Mouse (Mus musculus): ENCODE data around the gene Invs. TPM values are rescaled to one million over a fixed set of nuclear protein-coding genes. Genes with fewer than 3 reads are reported as not detected.

The Invs gene
- total and polyA plus RNA-seq, 3 experiments = 5.1 to 6.9 (median 5.7) TPM

DNA sequence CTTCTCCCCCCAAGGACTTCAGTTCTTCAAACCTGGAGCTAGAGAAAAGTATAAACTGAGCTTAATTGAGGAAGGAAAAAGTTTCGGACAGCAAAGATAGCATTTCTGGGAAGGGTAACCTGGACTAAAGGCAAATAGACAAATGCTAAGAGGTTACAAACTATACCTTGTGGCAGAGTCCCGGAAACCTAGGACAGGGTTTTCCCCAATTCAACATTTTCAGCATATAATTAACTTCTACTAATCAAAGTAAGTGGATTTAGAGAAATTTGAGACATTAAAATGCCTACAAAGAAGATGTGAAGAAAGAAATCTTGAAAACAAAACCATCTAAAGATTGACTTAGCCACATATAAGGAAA is 194.1 kb downstream of the Invs start:
- dilution Hi-C loops (cut with MboI; ENCODE audit: extremely low pct_ligation_motif_present, extremely low pct_unique_long_range_greater_than_20kb, low sequenced_read_pairs) (no loop called here), in situ Hi-C loops (cut with MboI; ENCODE audit: low pct_ligation_motif_present, low pct_unique_long_range_greater_than_20kb, low sequenced_read_pairs) (no loop called here)
- Histone ChIP-seq H3K4me3 (replicated peaks in 1 of 3; ENCODE audit: low read depth in 2 of 3, low read length in 2 of 3, poor library complexity in 1 of 3) (peak overlapping the region; percentile 55 to 89 (median 59)), H3K79me2 (replicated peaks; ENCODE audit: control insufficient read depth, extremely low read depth, insufficient read depth, poor library complexity, severe bottlenecking) (peaks cover 29% of the 10 kb centered on the region), H3K9ac (ENCODE audit: insufficient read depth, low read depth) (peak overlapping the region; percentile 73; the same call in 1 of the 2 replicates), H3K4me2 (ENCODE audit: insufficient read depth, low read depth, poor library complexity, severe bottlenecking) (peak overlapping the region; percentile 63), H3K4me1 (ENCODE audit: control insufficient read depth in 1 of 2, insufficient read depth in 2 of 2) (peaks cover 0 to 18% of the 10 kb centered on the region in 2 experiments; a peak in 2 of 4 replicates), H3K27me3 (replicated peaks) (no peaks in the 10 kb centered on the region), H3K27ac (ENCODE audit: insufficient read depth, low read depth) (no peak overlapping the region), H3K36me3 (replicated peaks in 1 of 2; ENCODE audit: control insufficient read depth in 1 of 2, insufficient read depth in 1 of 2, low read length in 1 of 2) (peaks cover 1 to 15% of the 10 kb centered on the region in 2 experiments), H3K9me3 (replicated peaks; ENCODE audit: low read length) (peaks cover 2% of the 10 kb centered on the region)
- no peak for DNase-seq (ENCODE audit: extremely low read depth)
- no peak for TF ChIP-seq MXI1 (IDR thresholded peaks at IDR 0.05; ENCODE audit: low read depth, low read length)
- TF ChIP-seq TCF12 (IDR thresholded peaks at IDR 0.05; ENCODE audit: low read depth, low read length) = no peak
- no peak for TF ChIP-seq ELF1 (IDR thresholded peaks at IDR 0.05; ENCODE audit: low read depth, low read length)

DNA sequence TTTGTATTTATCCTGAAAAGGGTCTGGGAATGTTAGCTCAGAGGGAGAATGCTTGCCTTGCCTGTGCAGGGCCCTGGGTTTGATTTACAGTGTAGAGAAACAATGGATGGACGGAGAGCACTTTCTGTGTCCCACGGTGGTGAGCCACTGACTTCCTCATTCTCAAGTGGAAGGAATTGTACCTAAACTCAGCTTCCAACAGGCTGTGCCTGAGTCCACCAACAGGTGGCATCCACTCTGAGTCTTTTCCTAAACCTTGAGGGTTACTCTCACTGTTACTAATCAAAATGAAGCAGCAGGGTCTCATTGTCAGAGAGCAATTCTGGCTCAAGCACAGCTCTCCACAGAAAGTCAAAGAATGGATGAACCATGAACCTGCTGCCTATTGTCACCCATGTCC is 201.7 kb downstream of the Invs start:
- peaks cover 4% of the 10 kb centered on the region for H3K9me3 ChIP-seq (replicated peaks; ENCODE audit: low read length)
- H3K9ac ChIP-seq (ENCODE audit: insufficient read depth, low read depth) = no peak overlapping the region
- in situ Hi-C loops (cut with MboI; ENCODE audit: low pct_ligation_motif_present, low pct_unique_long_range_greater_than_20kb, low sequenced_read_pairs) = no loop called here
- H3K27ac ChIP-seq (ENCODE audit: insufficient read depth, low read depth) = no peak overlapping the region
- H3K79me2 ChIP-seq (replicated peaks; ENCODE audit: control insufficient read depth, extremely low read depth, insufficient read depth, poor library complexity, severe bottlenecking) = no peaks in the 10 kb centered on the region
- TF ChIP-seq RAD21 (IDR thresholded peaks at IDR 0.05; ENCODE audit: low read depth, low read length) (peak; percentile 26), SIN3A (IDR thresholded peaks at IDR 0.05; ENCODE audit: low read length) (no peak), SMC3 (IDR thresholded peaks at IDR 0.05; ENCODE audit: low read depth, low read length) (peak; percentile 57), CTCF (conservative IDR thresholded peaks at IDR 0.05 in 1 of 2, IDR thresholded peaks at IDR 0.05 in 1 of 2; ENCODE audit: low read depth in 2 of 2, low read length in 2 of 2) (peak in 1 of 2 experiments; percentile 69; a peak in 3 of 4 replicates)
- H3K4me1 ChIP-seq (ENCODE audit: control insufficient read depth in 1 of 2, insufficient read depth in 2 of 2) = peaks cover 2 to 7% of the 10 kb centered on the region in 2 experiments; a peak in 3 of 4 replicates
- no peak overlapping the region for H3K4me2 ChIP-seq (ENCODE audit: insufficient read depth, low read depth, poor library complexity, severe bottlenecking)
- dilution Hi-C loops (cut with MboI; ENCODE audit: extremely low pct_ligation_motif_present, extremely low pct_unique_long_range_greater_than_20kb, low sequenced_read_pairs) = no loop called here
- H3K36me3 ChIP-seq (replicated peaks in 1 of 2; ENCODE audit: control insufficient read depth in 1 of 2, insufficient read depth in 1 of 2, low read length in 1 of 2) = no peaks in the 10 kb centered on the region
- no peaks in the 10 kb centered on the region for H3K27me3 ChIP-seq (replicated peaks)
- H3K4me3 ChIP-seq (replicated peaks in 1 of 3; ENCODE audit: low read depth in 2 of 3, low read length in 2 of 3, poor library complexity in 1 of 3) = no peak overlapping the region
- peak; percentile 53 for DNase-seq (ENCODE audit: extremely low read depth)

Other genes starting within 250 kb of the Invs start
- gene Nr4a3, start 234.6 kb upstream of the Invs start, total RNA-seq (2012; rRNA removed) = 0.04 and 0.13 TPM in 2 replicates
- gene Nr4a3, start 234.6 kb upstream of the Invs start, total RNA-seq (2014; rRNA removed) = 0.24 and 0.32 TPM in 2 replicates
- 0.18 and 0.21 TPM in 2 replicates for gene Nr4a3, start 234.6 kb upstream of the Invs start, polyA plus RNA-seq (2012; ENCODE audit: insufficient read length, low read depth)
- gene Stx17, start 154.8 kb upstream of the Invs start, total RNA-seq (2012; rRNA removed) = 8.0 TPM in 2 replicates
- 7.0 and 7.2 TPM in 2 replicates for gene Stx17, start 154.8 kb upstream of the Invs start, total RNA-seq (2014; rRNA removed)
- gene Stx17, start 154.8 kb upstream of the Invs start, polyA plus RNA-seq (2012; ENCODE audit: insufficient read length, low read depth) = 10.0 and 11.6 TPM in 2 replicates
- 59.2 and 60.4 TPM in 2 replicates for gene Erp44, start 202 bp upstream of the Invs start, total RNA-seq (2012; rRNA removed)
- 201 and 203 TPM in 2 replicates for gene Erp44, start 202 bp upstream of the Invs start, total RNA-seq (2014; rRNA removed)
- 85.3 and 99.7 TPM in 2 replicates for gene Erp44, start 202 bp upstream of the Invs start, polyA plus RNA-seq (2012; ENCODE audit: insufficient read length, low read depth)
- 34.2 and 40.0 TPM in 2 replicates for gene Tex10, start 193.7 kb downstream of the Invs start, total RNA-seq (2012; rRNA removed)
- gene Tex10, start 193.7 kb downstream of the Invs start, total RNA-seq (2014; rRNA removed) = 61.9 and 64.6 TPM in 2 replicates
- 43.2 and 46.3 TPM in 2 replicates for gene Tex10, start 193.7 kb downstream of the Invs start, polyA plus RNA-seq (2012; ENCODE audit: insufficient read length, low read depth)

Data from CH12.LX (cell line).